Mouse (Mus musculus): ENCODE measurements around the gene Ikbip. TPM values are rescaled to one million over a fixed set of nuclear protein-coding genes. Genes with fewer than 3 reads are reported as not detected.

The Ikbip gene
- total RNA-seq (2021) = 10 to 100 TPM; 42.5 to 43.0 TPM
- long read RNA-seq, experiment 1, transcript Ikbip-201 (3 exons, 3,232 nt) = major isoform, 14 of 30 reads
- long read RNA-seq, experiment 1, transcript Ikbip-202 (3 exons, 1,328 nt) = minor isoform, 8 of 30 reads
- long read RNA-seq, experiment 1, partial matches to known transcripts = 0 of 30 reads
- long read RNA-seq, experiment 1, other reads (novel, unspliced or antisense) = 8 of 30 reads
- long read RNA-seq, experiment 2, transcript Ikbip-201 (3 exons, 3,232 nt) = major isoform, 12 of 21 reads
- long read RNA-seq, experiment 2, partial matches to known transcripts = 0 of 21 reads
- long read RNA-seq, experiment 2, other reads (novel, unspliced or antisense) = 5 of 21 reads

DNA sequence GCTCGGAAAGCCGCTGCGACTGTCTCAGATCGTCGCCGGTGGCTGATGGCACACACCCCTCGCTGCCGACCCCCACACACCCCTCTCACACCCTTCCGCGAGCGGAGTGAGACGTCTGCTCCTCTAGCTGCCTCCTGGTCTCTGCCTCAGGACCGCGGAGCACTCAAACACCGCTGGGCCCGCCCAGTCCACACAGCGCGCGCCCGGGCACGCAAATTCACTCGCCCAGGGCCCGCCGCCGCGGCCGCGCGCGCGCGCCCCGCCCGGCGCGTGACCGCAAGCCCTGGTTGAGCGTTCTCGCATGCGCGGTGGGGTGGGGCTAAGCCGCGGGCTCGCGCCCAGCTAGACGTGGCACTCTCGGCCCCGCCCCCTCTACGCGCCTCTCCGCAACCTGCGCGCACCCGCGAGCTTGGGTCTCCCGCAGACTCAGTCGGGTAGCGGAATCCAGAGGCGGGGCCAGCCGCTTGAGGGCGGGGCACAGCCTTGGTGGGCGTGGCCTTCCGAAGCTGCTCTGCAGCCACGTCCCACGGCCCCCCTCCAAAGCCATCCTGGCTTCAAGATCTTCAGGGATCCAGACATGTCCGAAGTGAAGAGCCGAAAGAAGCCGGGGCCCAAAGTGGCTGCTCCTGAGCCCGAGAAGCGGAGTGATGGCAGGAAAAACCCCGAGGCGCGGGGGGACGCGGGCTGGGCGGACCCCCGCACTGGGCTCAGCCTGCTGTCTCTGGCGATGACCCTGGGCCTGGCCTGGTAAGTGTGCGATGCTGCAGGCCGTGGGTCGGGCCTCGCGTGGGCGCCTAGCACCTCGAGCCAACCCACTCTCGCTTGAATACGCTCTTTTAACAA lies at the start of gene Ikbip, which contains the start of gene Apaf1:
TSS of gene Ikbip (plus strand) at position 391 of the 843 bp plus-strand sequence.
TSS of gene Apaf1 (minus strand) at position 221 of the 843 bp plus-strand sequence.
- peak; percentile 100 for DNase-seq (ENCODE audit: low spot score in 2 of 2)

DNA sequence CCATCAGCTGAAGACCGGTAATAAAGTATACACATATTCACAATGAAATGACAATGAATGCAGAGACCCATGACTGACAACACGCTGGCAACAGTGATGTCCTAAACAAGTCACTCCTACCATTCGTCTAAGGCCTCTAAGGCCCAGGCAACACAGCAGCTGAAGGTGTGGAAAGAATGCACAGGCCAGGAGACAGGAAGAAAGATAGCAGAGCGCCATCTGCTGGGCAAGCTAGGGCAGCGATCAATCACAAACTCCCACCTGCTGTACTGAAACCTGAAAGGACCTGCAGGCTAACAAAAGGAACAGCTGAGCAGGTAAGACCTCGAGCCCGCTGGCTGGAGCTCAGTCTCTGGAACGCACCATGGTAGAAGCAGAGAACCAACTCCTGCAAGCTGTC lies 48.8 kb upstream of the Ikbip start:
- DNase-seq (ENCODE audit: low spot score in 2 of 2) = peak in 1 of 2 experiments; percentile 46

- DNase-seq (ENCODE audit: low spot score in 2 of 2) = no peak
Observed at GRCm38 (mm10) chr10:91049696-91050095, 33.0 kb upstream of the Ikbip start.

GRCm38 (mm10) chr10:91051156-91051555 lies 31.6 kb upstream of the Ikbip start:
- DNase-seq (ENCODE audit: low spot score in 2 of 2) = no peak

DNA sequence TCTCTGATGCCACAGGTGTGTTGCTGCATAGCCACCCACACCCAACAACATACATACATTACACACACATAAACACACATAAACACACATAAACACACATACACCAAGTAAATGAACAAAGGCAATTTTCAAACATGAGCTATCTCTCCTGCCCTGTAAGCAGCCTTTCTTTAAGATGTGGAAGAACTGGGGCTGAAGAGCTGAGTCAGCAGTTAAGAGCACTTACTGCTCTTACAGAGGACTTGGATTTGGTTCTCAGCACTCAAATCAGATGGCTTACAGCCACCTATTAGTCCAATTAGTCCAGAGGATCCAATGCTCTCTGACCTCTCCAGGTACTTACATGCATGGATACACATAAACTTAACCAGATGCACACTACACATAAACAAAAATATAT lies 30.0 kb upstream of the Ikbip start:
- DNase-seq (ENCODE audit: low spot score in 2 of 2) = no peak

GRCm38 (mm10) chr10:91060742-91061141 lies 22.0 kb upstream of the Ikbip start:
- DNase-seq (ENCODE audit: low spot score in 2 of 2) = no peak

DNA sequence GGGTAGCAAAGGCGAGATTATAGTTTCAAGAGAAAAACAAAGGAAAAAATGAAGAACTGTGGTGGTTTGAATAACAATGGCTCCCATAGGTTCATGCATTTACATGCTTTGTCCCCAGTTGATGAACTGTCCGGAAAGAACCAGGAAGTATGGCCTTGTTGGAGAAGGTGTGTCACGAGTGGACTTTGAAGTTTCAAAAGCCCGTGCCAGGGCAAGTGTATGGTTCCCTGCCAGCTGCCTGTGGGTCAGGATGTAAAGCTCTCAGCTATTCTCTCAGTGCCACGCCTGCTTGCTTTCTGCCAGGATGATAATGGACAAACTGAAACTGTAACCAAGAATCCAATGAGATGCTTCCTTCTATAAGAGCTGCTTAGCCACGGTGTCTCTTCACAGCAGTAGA lies 20.4 kb upstream of the Ikbip start:
- no peak for DNase-seq (ENCODE audit: low spot score in 2 of 2)

GRCm38 (mm10) chr10:91071768-91072167 lies 11.0 kb upstream of the Ikbip start:
- no peak for DNase-seq (ENCODE audit: low spot score in 2 of 2)

DNA sequence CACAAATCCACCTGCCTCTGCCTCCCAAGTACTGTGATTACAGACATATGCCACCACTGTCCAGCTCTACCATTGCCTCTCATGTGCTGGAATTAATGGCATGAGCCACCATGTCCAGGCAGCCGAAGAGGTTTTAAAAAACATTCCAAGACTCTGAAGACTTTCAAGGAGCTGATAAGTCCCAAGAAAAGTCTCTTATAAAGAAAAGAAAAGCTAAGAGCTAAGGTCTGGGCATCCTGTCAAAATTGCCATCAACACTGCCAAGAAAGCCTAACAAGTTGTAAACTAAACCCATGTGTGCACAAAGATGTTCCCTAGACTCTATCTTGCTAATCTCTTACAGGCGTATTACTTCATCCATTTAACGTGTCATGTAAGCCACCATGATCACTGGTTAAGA lies 9.4 kb upstream of the Ikbip start:
- DNase-seq (ENCODE audit: low spot score in 2 of 2) = peak in 1 of 2 experiments; percentile 63

DNA sequence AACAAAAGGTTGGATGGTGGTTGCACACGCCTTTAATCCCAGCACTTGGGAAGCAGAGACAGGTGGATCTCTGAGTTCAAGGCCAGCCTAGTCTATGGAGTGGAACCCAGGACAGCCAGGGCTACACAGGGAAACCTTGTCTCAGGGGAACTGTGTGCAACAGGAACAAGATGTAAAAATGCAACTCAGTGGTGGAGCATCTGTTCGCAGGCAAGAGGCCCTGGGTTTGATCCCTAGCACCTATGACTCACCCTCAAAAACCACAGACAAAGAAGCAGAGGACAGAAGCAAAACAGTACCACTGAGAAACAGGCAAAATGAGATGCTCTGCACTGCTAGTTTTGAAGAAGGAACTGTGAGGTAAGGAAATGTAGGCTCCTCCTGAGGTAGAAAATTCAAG lies 6.1 kb upstream of the Ikbip start:
- DNase-seq (ENCODE audit: low spot score in 2 of 2) = no peak

GRCm38 (mm10) chr10:91080540-91080939 lies 2.2 kb upstream of the Ikbip start:
- no peak for DNase-seq (ENCODE audit: low spot score in 2 of 2)

DNA sequence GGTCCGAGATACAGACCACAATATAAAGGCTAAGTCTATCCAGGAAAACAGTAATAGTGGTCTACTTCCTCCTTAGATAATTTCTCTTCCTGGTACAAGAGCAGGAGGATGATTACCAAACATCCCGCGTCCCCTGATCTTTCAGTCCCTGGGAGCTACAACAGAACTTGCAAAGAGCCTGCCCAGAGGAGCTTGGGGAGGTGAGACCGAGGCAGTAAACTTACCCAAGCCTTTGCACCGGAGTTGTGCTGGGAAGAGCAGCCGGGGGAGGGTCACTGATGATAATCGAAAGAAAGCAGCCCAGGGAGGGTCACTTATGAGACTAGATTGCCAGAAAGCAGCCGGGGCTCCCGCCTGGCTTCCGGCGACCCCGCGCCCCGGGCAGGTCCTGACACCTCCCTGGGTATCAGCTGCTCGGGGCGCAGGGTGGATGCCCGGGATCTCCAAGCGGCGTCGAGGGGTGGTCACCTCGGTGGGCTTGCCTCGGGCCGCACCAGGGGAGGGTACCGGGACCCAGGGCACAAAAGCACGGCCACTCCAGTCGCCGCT lies 707 bp upstream of the Ikbip start:
- no peak for DNase-seq (ENCODE audit: low spot score in 2 of 2)

- DNase-seq (ENCODE audit: low spot score in 2 of 2) = no peak
Observed at GRCm38 (mm10) chr10:91083393-91083927, 720 bp downstream of the Ikbip start.

GRCm38 (mm10) chr10:91092812-91093211 lies 10.1 kb downstream of the Ikbip start:
- DNase-seq (ENCODE audit: low spot score in 2 of 2) = no peak

DNA sequence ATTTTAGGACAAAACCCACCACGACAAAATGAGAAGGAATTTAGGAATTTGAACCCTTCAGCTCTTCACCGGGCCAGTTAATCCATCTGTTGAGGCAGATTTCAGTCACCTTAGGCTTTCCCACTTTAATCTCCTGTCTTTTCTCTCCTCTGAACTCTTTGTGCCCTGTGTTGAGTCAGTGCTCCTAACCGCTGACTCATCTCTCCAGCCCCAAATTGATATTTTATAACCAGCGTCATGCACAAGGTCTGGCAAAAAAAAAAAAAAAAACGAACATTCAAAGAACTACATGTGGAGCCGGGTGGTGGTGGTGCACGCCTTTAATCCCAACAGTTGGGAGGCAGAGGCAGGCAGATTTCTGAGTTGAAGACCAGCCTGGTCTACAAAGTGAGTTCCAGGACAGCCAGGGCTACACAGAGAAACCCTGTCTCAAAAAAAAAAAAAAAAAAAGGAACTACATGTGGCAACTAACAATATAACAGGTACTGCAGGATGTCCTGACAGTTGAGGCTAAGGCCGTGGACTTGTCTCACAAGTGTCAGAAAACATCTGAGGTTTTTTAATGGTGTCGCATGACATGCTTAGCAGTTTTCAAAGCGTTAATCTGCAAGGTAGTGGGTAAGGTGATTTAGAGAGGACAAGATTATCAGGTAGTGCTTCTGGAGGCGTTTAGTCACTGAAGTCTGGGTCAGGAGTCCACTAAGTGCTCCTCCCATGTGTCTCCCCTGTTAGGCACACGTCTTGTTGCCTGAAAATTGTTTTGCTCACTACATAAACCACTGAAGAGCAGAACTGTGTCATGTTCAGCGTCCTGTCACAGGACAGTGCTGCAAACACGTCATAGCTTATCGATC lies 11.7 kb downstream of the Ikbip start:
- DNase-seq (ENCODE audit: low spot score in 2 of 2) = no peak

DNA sequence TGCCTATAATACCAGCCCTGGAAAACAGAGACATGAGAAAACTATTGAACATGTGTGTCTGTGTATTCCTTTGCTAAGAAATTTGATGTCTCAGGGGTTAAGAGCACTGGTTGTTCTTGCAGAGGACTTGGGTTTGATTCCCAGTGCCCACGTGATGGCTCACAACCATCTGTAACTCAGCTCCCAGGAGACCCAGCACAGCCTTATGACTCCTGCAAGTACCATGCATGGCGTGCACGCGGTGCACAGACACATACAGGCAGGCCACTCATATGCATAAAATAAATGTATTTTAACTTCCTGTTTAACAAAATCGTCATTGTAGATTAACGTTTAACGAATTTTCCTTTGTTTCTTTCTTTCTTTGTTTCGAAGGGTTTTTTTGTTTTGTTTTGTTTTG lies 15.3 kb downstream of the Ikbip start:
- DNase-seq (ENCODE audit: low spot score in 2 of 2) = no peak

GRCm38 (mm10) chr10:91100101-91100500 lies 17.4 kb downstream of the Ikbip start:
- DNase-seq (ENCODE audit: low spot score in 2 of 2) = no peak

GRCm38 (mm10) chr10:91101936-91102335 lies 19.2 kb downstream of the Ikbip start:
- no peak for DNase-seq (ENCODE audit: low spot score in 2 of 2)

DNA sequence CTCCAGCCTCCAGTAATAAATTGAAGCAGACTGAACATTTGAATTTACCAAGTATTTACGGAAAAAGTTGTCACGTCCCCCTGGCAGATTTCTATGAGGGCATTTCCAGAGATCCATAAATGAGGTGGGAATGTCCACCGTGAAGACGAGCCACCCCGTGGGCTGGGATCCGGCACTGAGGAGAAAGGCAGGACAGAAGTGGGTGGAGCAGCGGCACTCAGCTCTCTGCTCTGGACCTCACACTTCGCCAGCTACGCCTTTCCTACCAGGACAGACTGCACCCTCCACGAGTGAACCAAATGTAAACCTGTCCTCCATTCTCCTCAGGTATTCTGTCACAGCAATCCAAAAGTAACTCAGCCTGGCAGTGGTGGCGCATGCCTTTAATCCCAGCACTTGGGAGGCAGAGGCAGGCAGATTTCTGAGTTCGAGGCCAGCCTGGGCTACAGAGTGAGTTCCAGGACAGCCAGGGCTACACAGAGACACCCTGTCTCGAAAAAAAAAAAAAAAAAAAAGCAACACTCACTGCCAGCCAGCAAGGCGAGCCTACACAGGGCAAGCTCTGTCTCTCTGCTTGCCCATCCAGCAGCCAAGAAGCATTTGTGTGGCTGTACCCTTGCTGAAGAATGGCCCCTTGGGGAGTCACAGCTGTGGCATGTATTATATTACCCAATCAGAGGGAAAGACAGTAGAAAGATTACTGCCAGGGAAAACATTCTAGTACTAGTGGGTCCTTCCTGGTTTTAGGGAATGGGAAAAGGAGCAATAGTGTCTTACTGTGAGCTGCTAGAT lies 20.3 kb downstream of the Ikbip start:
- DNase-seq (ENCODE audit: low spot score in 2 of 2) = no peak

DNA sequence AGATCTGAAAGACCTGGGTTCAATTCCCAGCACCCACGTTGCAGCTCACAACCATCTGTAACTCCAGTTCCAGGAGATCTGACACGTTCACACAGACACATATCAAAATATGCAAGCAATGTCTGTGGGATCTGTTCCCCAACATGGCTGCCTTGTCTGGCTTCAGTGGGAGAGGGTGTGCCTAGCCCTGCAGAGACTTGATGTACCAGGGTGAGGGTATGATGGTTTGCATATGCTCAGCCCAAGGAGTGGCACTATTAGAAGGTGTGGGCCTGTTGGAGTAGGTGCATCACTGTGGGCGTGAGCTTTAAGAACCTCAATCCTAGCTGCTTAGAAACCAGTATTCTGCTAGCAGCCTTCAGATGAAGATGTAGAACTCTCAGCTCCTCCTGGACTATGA lies 23.2 kb downstream of the Ikbip start:
- no peak for DNase-seq (ENCODE audit: low spot score in 2 of 2)
